Mouse (Mus musculus) thymus, postnatal 25 days (tissue): ENCODE results near the gene Sag.
A peak's percentile ranks its signal among the peaks of the same experiment; 100 is the strongest.

ENCODE experiments used
- DNase-seq: peaks from one replicate; pipeline ENCODE4 v3.0.0; 2022

The Sag gene

GRCm38 (mm10) chr1:87855522-87855921 is 52.0 kb downstream of the Sag start:
- no peak for DNase-seq

GRCm38 (mm10) chr1:87856823-87857222 is 53.3 kb downstream of the Sag start:
- DNase-seq = no peak

GRCm38 (mm10) chr1:87858031-87858430 is 54.6 kb downstream of the Sag start:
- DNase-seq = no peak

DNA sequence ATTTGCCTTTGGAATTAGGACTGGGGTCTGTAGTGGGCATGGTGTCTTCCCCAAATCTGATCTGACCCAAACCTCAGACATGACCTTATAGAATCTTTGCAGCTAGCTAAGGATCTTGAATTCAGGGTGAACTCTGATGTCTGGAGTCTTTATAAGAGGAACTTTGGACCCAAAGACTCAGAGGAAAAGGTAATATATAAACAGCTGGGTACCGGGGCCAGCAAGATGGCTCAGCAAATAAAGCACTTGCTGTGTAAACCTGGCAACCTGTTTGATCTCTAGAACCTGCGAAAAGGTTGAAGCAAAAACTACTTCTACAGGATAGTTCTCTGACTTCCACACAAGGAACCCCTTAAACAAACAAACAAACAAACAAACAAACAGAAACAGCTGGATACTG is 55.0 kb downstream of the Sag start:
- no peak for DNase-seq

DNA sequence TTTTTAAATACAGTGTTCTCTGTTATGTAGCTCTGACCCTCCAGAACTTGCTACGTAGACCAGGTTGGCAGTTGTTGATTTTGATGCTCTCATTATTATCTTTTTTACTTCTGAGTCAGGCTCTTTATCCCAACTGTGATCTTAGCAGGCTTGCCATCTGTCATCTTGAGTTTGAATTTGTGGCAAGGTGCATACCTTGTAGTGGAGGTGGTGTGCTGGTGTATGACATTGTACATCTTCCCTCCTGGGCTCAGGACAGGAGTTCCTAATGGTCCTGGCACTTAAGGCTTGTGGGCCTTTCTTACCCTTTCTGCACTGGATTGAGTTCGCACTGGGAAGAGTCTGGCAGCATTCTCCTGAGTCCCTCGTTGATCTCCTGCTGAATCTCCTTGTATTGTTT is 60.1 kb downstream of the Sag start:
- DNase-seq = no peak

DNA sequence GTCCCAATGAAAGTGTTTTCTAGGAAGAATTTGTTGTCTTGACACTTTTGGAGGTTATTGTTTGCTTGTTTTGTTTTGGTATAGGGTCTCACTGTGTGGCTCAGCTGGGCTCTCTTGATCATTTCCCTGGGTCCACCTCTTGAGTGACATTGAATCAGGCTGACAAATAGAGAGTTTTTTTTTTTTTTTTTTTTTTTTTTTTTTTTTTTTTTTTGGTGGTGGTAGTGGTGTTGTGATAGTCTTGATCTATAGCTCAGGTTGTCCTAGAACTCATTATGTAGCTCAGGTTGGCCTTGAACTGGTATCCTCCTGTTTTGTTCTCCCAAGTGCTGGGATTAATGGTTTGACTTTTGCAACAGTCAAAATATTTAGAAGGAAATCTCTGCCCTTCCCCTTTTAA is 61.4 kb downstream of the Sag start:
- DNase-seq = no peak

GRCm38 (mm10) chr1:87866672-87867071 is 63.2 kb downstream of the Sag start:
- DNase-seq = no peak

DNA sequence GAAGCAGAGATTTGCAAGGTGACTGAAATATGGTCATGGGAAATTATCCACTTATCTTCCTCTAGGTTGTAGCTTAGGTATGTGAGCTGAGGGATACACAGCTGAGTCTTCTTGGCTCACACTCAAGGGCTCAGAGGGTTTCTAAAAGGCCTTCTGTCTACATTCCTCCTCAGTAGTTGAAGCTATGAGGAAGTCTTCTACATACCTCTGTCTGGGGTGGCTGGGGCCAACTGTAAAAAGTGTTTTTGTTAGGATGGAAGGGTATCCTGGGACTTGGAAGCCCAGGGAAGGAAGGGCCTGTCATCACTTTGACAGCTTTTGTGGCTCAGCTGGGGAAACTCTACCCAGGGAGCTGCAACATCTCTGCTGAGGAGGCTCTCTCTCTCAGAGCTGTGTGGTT is 68.1 kb downstream of the Sag start:
- DNase-seq = no peak

- no peak for DNase-seq
Observed at GRCm38 (mm10) chr1:87873081-87873480, 69.6 kb downstream of the Sag start.

DNA sequence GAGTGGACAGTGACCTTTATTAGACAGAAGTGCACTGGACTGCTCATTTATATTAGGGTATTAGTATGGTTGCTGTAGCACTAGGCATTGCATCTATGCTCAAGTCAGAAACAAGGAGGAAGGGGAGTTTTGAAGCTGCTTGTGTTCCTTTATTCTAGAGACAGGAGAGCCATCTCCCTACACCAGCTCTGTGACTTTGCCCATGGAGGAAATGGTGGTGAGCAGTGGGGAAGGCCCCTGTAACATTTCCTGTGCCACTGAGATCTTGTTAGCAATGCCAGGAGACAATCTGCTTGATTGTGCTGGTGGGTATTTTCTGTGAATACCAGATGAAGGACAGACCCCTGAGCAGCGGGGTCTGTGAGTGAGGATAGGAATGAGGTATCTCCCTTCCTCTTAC is 72.6 kb downstream of the Sag start:
- DNase-seq = no peak

GRCm38 (mm10) chr1:87877552-87878283 is 74.2 kb downstream of the Sag start:
- DNase-seq = no peak

- DNase-seq = no peak
Observed at GRCm38 (mm10) chr1:87879034-87879433, 75.6 kb downstream of the Sag start.

DNA sequence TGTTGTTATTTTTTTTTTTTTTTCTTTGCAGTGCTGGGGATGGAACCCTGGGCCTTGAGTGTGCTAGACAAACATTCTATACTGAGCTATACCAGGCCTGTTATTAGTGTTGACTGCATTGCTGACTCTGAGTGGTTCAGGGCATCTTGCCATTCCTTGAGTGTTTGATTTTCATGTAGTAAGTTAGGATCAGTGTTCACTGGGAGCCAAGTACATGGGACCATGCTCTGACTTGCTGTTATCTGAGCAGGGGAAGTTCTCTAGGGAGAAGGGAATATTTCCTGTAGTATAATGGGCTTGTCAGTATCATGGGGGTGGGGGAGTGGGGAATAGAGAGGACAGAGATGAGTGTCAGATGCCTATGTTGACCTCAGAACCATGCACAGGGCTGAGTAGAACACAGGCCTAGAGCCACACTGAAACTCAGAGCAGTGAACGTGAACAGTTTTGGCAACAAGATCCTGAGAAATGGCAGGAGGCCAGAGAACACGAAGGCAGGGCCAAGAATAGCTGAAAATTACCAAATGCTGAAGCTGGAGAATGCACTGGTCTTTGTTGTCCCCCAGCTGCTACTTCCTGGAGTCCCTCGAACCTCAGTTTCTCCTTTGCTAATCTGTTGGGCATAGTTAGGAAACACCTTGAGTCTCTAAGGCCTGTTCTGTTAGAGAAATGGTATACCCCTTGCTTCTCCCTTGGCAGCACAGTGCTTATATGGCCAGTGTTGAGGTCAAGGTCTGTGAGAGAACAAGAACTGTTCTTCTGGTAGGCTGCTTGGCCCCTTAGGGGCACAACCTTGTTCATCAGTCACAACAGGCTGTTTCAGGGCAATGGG is 76.2 kb downstream of the Sag start:
- DNase-seq = no peak

DNA sequence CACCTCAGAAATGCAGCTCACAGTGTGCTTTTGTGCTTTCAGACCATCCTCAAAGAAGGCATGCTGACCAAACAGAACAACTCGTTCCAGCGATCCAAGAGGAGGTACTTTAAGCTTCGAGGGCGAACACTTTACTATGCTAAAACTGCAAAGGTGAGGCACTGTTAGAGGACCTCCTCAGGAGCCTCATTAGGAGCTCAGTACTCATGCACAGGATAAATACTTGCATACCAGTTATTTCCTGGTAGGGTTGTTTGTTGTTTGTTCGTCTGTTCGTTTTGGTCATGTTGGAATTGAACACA is 76.8 kb downstream of the Sag start:
- no peak for DNase-seq

DNA sequence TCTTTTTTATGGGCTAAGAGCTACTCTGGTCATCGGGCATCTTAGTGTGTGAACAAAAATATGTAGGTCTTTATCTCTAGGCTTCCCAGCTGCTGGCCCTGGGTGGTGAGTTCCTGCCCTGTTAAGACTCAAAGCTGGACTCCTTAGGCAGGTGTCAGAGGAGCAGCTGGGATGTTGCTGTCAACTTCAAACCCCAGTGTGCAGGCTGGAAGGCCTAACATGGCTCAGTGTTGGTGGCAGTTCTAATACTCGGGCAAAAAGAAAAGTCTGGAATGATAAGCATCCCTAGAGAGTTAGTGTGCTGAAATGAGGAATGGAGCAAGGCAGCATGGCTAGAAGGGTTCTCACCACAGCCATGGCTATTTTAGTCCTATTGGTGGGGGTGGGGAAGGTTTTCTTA is 77.4 kb downstream of the Sag start:
- no peak for DNase-seq

- DNase-seq = no peak
Observed at GRCm38 (mm10) chr1:87881726-87882125, 78.2 kb downstream of the Sag start.

GRCm38 (mm10) chr1:87882554-87882953 is 79.1 kb downstream of the Sag start:
- no peak for DNase-seq

DNA sequence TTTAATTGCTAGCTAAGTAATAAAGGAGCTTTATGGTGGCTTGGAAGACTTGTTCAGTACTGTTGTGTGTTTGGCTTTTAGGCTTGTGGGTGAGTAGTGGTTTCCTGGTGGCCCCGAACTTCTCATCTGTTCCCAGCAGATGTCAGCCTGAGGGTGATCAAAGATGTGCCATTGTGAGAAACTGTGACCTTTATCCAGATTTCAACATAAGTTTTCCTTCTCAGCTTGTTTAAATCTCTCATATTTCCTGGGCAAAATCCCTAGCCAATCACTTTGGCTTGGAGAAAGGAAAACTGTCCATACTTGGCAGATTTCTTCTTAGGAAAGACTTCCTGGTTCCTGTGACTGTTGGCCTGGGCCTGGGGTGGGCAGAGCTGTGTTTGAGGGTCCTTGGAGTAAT is 87.5 kb downstream of the Sag start:
- DNase-seq = peak; percentile 49

DNA sequence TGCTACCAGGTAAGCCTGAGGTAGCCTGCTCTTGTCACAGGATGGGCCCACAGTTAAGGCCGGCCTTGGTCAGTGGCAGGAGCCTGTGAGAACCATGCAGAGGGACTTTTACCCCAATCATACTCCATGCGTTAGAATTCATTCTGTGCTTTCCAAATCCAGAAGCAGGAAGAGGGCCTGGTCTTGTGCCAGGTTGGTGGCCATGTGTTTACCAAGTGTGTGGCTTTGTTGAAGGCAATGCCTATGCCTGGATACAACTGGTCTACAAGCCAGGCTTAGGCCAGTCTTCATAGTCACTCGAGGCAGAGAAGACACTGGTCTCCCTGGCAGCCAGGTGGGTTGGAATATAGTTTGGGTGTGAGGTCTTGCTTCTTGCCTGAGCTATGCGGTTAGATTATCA is 88.2 kb downstream of the Sag start:
- DNase-seq = no peak

- no peak for DNase-seq
Observed at GRCm38 (mm10) chr1:87892499-87892898, 89.0 kb downstream of the Sag start.

GRCm38 (mm10) chr1:87893414-87893813 is 89.9 kb downstream of the Sag start:
- DNase-seq = no peak
